7 mouse cellular contexts compared by ENCODE assay signal in genomic region chr4:140987476-140987875, GRCm38 (mm10). TPM values are rescaled to one million over a fixed set of nuclear protein-coding genes. Genes with fewer than 3 reads are reported as not detected.
DNase-seq lines count a peak whose midpoint lies in the region; ATAC-seq and TF ChIP-seq lines count a peak whose summit lies in the region.

No protein-coding gene starts in this region.

- TF ChIP-seq POLR2A in myocyte (IDR thresholded peaks at IDR 0.05; ENCODE audit: insufficient read length, low read depth) = no peak

- peak overlapping the region; percentile 79 for H3K4me2 ChIP-seq in embryonic facial prominence, embryonic 11.5 days (ENCODE audit: low read depth, low read length)
- peak overlapping the region; percentile 85 for H3K4me2 ChIP-seq in intestine, embryonic 15.5 days (replicated peaks)
- H3K4me2 ChIP-seq in myocyte (ENCODE audit: low read depth) = peak overlapping the region; percentile 85

- no peaks in the 10 kb centered on the region for H3K9me3 ChIP-seq in megakaryocyte, embryonic 14.5 days
- no peaks in the 10 kb centered on the region for H3K9me3 ChIP-seq in embryonic facial prominence, embryonic 11.5 days (replicated peaks; ENCODE audit: control insufficient read depth, low read length)
- H3K9me3 ChIP-seq in intestine, embryonic 15.5 days = no peaks in the 10 kb centered on the region

- 24% methylated on average over 7 of the region's 7 CpGs for WGBS in embryonic facial prominence, embryonic 11.5 days
- WGBS in intestine, embryonic 15.5 days = 33% methylated on average over 7 of the region's 7 CpGs

- peaks cover 36% of the 10 kb centered on the region for H3K36me3 ChIP-seq in megakaryocyte, embryonic 14.5 days (replicated peaks; ENCODE audit: low read length)
- H3K36me3 ChIP-seq in embryonic facial prominence, embryonic 11.5 days (replicated peaks; ENCODE audit: control insufficient read depth, insufficient read depth, low read depth, low read length) = no peaks in the 10 kb centered on the region
- H3K36me3 ChIP-seq in intestine, embryonic 15.5 days = peaks cover 4% of the 10 kb centered on the region; the same call in 1 of the 2 replicates
- no peaks in the 10 kb centered on the region for H3K36me3 ChIP-seq in myocyte (ENCODE audit: control insufficient read depth, insufficient read depth)

- no peak for DNase-seq in embryonic facial prominence, embryonic 11.5 days (ENCODE audit: low spot score)
- DNase-seq in cerebellum, postnatal 36 days = no peak
- DNase-seq in layer of hippocampus, postnatal 25 days (ENCODE audit: extremely low spot score in 1 of 2, low spot score in 1 of 2) = no peak

- no peaks in the 10 kb centered on the region for H3K27me3 ChIP-seq in megakaryocyte, embryonic 14.5 days (replicated peaks)
- no peaks in the 10 kb centered on the region for H3K27me3 ChIP-seq in embryonic facial prominence, embryonic 11.5 days (ENCODE audit: control insufficient read depth, insufficient read depth, low read length)
- no peaks in the 10 kb centered on the region for H3K27me3 ChIP-seq in intestine, embryonic 15.5 days (replicated peaks)
- H3K27me3 ChIP-seq in myocyte (ENCODE audit: control insufficient read depth, insufficient read depth, insufficient read length) = peaks cover 8% of the 10 kb centered on the region

- peak overlapping the region; percentile 37 for H3ac ChIP-seq in myocyte (ENCODE audit: control insufficient read depth, insufficient read length)

- ATAC-seq in megakaryocyte, adult 5-6 weeks (ENCODE audit: poor library complexity, severe bottlenecking) = no peak
- ATAC-seq in embryonic facial prominence, embryonic 11.5 days (replicated peaks; ENCODE audit: insufficient number of reproducible peaks, low FRiP score, low TSS enrichment, low read depth) = no peak
- no peak for ATAC-seq in intestine, embryonic 15.5 days

- no peak overlapping the region for H3K27ac ChIP-seq in embryonic facial prominence, embryonic 11.5 days (replicated peaks; ENCODE audit: low read depth, low read length)
- H3K27ac ChIP-seq in intestine, embryonic 15.5 days = no peak overlapping the region

- no peaks in the 10 kb centered on the region for H3K79me2 ChIP-seq in myocyte (ENCODE audit: control insufficient read depth, insufficient read depth)

- H3K9ac ChIP-seq in embryonic facial prominence, embryonic 11.5 days (replicated peaks; ENCODE audit: low read length) = peak overlapping the region; percentile 82
- H3K9ac ChIP-seq in intestine, embryonic 15.5 days = peak overlapping the region; percentile 94

- peak overlapping the region; percentile 100 for H3K4me3 ChIP-seq in megakaryocyte, embryonic 14.5 days (replicated peaks)
- H3K4me3 ChIP-seq in embryonic facial prominence, embryonic 11.5 days (ENCODE audit: low read depth, low read length) = peak overlapping the region; percentile 89
- H3K4me3 ChIP-seq in intestine, embryonic 15.5 days (replicated peaks) = peak overlapping the region; percentile 95
- peak overlapping the region; percentile 29 for H3K4me3 ChIP-seq in myocyte

- peaks cover 87% of the 10 kb centered on the region for H3K4me1 ChIP-seq in megakaryocyte, embryonic 14.5 days
- H3K4me1 ChIP-seq in embryonic facial prominence, embryonic 11.5 days (ENCODE audit: control insufficient read depth, insufficient read depth, low read length) = no peaks in the 10 kb centered on the region
- H3K4me1 ChIP-seq in intestine, embryonic 15.5 days (replicated peaks) = peaks cover 26% of the 10 kb centered on the region

TF ChIP-seq in myocyte, 11 proteins besides CTCF, POLR2A, EP300 and RAD21:
- no peak for TF ChIP-seq TCF3 (IDR thresholded peaks at IDR 0.05; ENCODE audit: insufficient read length, low read depth)
- TF ChIP-seq CEBPB (IDR thresholded peaks at IDR 0.05; ENCODE audit: insufficient read depth, poor library complexity, severe bottlenecking) = no peak
- no peak for TF ChIP-seq SRF (IDR thresholded peaks at IDR 0.05; ENCODE audit: control insufficient read depth, insufficient read length, low read depth)
- no peak for TF ChIP-seq REST (IDR thresholded peaks at IDR 0.05; ENCODE audit: insufficient read depth, insufficient read length)
- no peak for TF ChIP-seq MYOG (IDR thresholded peaks at IDR 0.05; ENCODE audit: control insufficient read depth in 1 of 3, insufficient read depth in 1 of 3, insufficient read length in 2 of 3, low read depth in 2 of 3)
- no peak for TF ChIP-seq MAX (IDR thresholded peaks at IDR 0.05; ENCODE audit: low read depth)
- TF ChIP-seq MYOD1 (IDR thresholded peaks at IDR 0.05; ENCODE audit: control insufficient read depth in 1 of 3, insufficient read length in 2 of 3, low read depth in 2 of 3) = no peak
- TF ChIP-seq USF1 (IDR thresholded peaks at IDR 0.05; ENCODE audit: low read depth) = no peak
- TF ChIP-seq POLR2AphosphoS2 (IDR thresholded peaks at IDR 0.05; ENCODE audit: insufficient read length, low read depth) = no peak
- TF ChIP-seq TCF12 (IDR thresholded peaks at IDR 0.05; ENCODE audit: insufficient read depth, poor library complexity, severe bottlenecking) = no peak
- TF ChIP-seq E2F4 (IDR thresholded peaks at IDR 0.05; ENCODE audit: insufficient read depth) = no peak

RNA-seq across cellular contexts. Expression of gene Atp13a2, which starts 0.8 kb away (rescaled TPM):
- polyA plus RNA-seq in megakaryocyte, embryonic 14.5 days (2012; ENCODE audit: insufficient read depth, low replicate concordance) = 373 and 691 TPM in 2 replicates
- total RNA-seq in megakaryocyte, adult 5-6 weeks (2015) = 25.1 and 29.7 TPM in 2 replicates
- 37.2 and 43.5 TPM in 2 replicates for total RNA-seq in megakaryocyte, adult 5-6 weeks (2017)
- 19.8 and 26.1 TPM in 2 replicates for polyA plus RNA-seq in embryonic facial prominence, embryonic 11.5 days (2014; fragmentation: Nextera tagmentation; extraction: Ambion mirVana)
- 29.8 and 35.7 TPM in 2 replicates for polyA plus RNA-seq in intestine, embryonic 15.5 days (2015; fragmentation: Nextera tagmentation; extraction: Ambion mirVana)
- polyA plus RNA-seq in myocyte (2012; fragmentation: generic; extraction: Trizol) = 22.0 TPM
- total RNA-seq in layer of hippocampus, postnatal 25 days (2021) = 100 to 1,000 TPM; 168 to 172 TPM

RNA-seq across cellular contexts. Expression of gene Mfap2, which starts 22.7 kb away (rescaled TPM):
- polyA plus RNA-seq in megakaryocyte, embryonic 14.5 days (2012; ENCODE audit: insufficient read depth, low replicate concordance) = not detected in 2 replicates
- total RNA-seq in megakaryocyte, adult 5-6 weeks (2015) = not detected in 2 replicates
- total RNA-seq in megakaryocyte, adult 5-6 weeks (2017) = not detected in 2 replicates
- 409 and 469 TPM in 2 replicates for polyA plus RNA-seq in embryonic facial prominence, embryonic 11.5 days (2014; fragmentation: Nextera tagmentation; extraction: Ambion mirVana)
- polyA plus RNA-seq in intestine, embryonic 15.5 days (2015; fragmentation: Nextera tagmentation; extraction: Ambion mirVana) = 329 and 347 TPM in 2 replicates
- 0.53 TPM for polyA plus RNA-seq in myocyte (2012; fragmentation: generic; extraction: Trizol)
- 1 to 10 TPM; 5.2 to 5.7 TPM for total RNA-seq in layer of hippocampus, postnatal 25 days (2021)

RNA-seq across cellular contexts. Expression of gene Sdhb, which starts 26.5 kb away (rescaled TPM):
- 129 and 181 TPM in 2 replicates for polyA plus RNA-seq in megakaryocyte, embryonic 14.5 days (2012; ENCODE audit: insufficient read depth, low replicate concordance)
- total RNA-seq in megakaryocyte, adult 5-6 weeks (2015) = 182 and 183 TPM in 2 replicates
- 110 and 120 TPM in 2 replicates for total RNA-seq in megakaryocyte, adult 5-6 weeks (2017)
- polyA plus RNA-seq in embryonic facial prominence, embryonic 11.5 days (2014; fragmentation: Nextera tagmentation; extraction: Ambion mirVana) = 428 and 430 TPM in 2 replicates
- polyA plus RNA-seq in intestine, embryonic 15.5 days (2015; fragmentation: Nextera tagmentation; extraction: Ambion mirVana) = 539 and 577 TPM in 2 replicates
- 421 TPM for polyA plus RNA-seq in myocyte (2012; fragmentation: generic; extraction: Trizol)
- total RNA-seq in layer of hippocampus, postnatal 25 days (2021) = 100 to 1,000 TPM; 182 to 190 TPM

Comparison
In these comparisons a context has a peak if more than half of its experiments do, and no peak if none do; other contexts are left out.
1. H3K4me3 ChIP-seq: peak in every context shown above with its lines; median percentile 100 in megakaryocyte, embryonic 14.5 days; 95 in intestine, embryonic 15.5 days; 89 in embryonic facial prominence, embryonic 11.5 days; 29 in myocyte.
2. RNA of gene Atp13a2, which starts 0.8 kb away (polyA plus RNA-seq): 373 to 691 TPM in megakaryocyte, embryonic 14.5 days; 29.8 to 35.7 TPM in intestine, embryonic 15.5 days, 22.0 TPM in myocyte (single experiment) and 19.8 to 26.1 TPM in embryonic facial prominence, embryonic 11.5 days; every median in the first group is over 10 times any median in the second.
3. RNA of gene Mfap2, which starts 22.7 kb away (polyA plus RNA-seq): 409 to 469 TPM in embryonic facial prominence, embryonic 11.5 days and 329 to 347 TPM in intestine, embryonic 15.5 days; 0.53 TPM in myocyte (single experiment) and not detected in megakaryocyte, embryonic 14.5 days; every median in the first group is over 100 times any median in the second.
4. Peak in every context shown above with its lines, with median percentiles within 50 percentile points of each other: H3K4me2 ChIP-seq.